Comparison of ENCODE assay signal across 10 mouse cellular contexts in genomic region chr1:176827365-176827764, GRCm38 (mm10). TPM values are rescaled to one million over a fixed set of nuclear protein-coding genes. Genes with fewer than 3 reads are reported as not detected.
DNase-seq lines count a peak whose midpoint lies in the region; ATAC-seq and TF ChIP-seq lines count a peak whose summit lies in the region.
"Had no signal": no experiment of that assay in that cellular context is flagged by ENCODE, and none has a peak within 500 bp of the region (broad histone marks: within the 10 kb centered on the region; RNA-seq: fewer than 3 reads in every experiment).

No protein-coding gene starts in this region.

- no peak overlapping the region for H3K27ac ChIP-seq in heart, embryonic 12.5 days (ENCODE audit: poor library complexity, severe bottlenecking)
- no peak overlapping the region for H3K27ac ChIP-seq in kidney, embryonic 16.5 days (ENCODE audit: low read length)
- H3K27ac ChIP-seq in hindbrain, embryonic 14.5 days, result no peak overlapping the region
- H3K27ac ChIP-seq: embryonic facial prominence, embryonic 15.5 days; hindbrain, embryonic 15.5 days had no signal

- H3K9me3 ChIP-seq in heart, embryonic 12.5 days (replicated peaks), result no peaks in the 10 kb centered on the region
- no peaks in the 10 kb centered on the region for H3K9me3 ChIP-seq in kidney, embryonic 16.5 days (ENCODE audit: low read length)
- no peaks in the 10 kb centered on the region for H3K9me3 ChIP-seq in hindbrain, embryonic 14.5 days (ENCODE audit: control insufficient read depth, low read length)
- H3K9me3 ChIP-seq: embryonic facial prominence, embryonic 15.5 days; hindbrain, embryonic 15.5 days had no signal

- TF ChIP-seq CTCF in lung, adult 2 months (IDR thresholded peaks at IDR 0.05; ENCODE audit: insufficient read depth, low read length), result no peak

- no peak overlapping the region for H3K4me3 ChIP-seq in lung, adult 2 months (replicated peaks; ENCODE audit: extremely low read depth, low read depth, low read length)
- H3K4me3 ChIP-seq in heart, embryonic 12.5 days, result no peak overlapping the region
- H3K4me3 ChIP-seq in kidney, embryonic 16.5 days (ENCODE audit: low read length), result no peak overlapping the region
- H3K4me3 ChIP-seq in hindbrain, embryonic 14.5 days (replicated peaks; ENCODE audit: low read length), result no peak overlapping the region
- H3K4me3 ChIP-seq: embryonic facial prominence, embryonic 15.5 days; hindbrain, embryonic 15.5 days had no signal

- H3K4me1 ChIP-seq in lung, adult 2 months (ENCODE audit: control insufficient read depth, insufficient read depth, low read length), result peaks cover 10% of the 10 kb centered on the region
- peaks cover 39% of the 10 kb centered on the region for H3K4me1 ChIP-seq in heart, embryonic 12.5 days (replicated peaks)
- no peaks in the 10 kb centered on the region for H3K4me1 ChIP-seq in kidney, embryonic 16.5 days (ENCODE audit: insufficient read depth, low read length)
- no peaks in the 10 kb centered on the region for H3K4me1 ChIP-seq in hindbrain, embryonic 14.5 days (replicated peaks; ENCODE audit: control insufficient read depth, insufficient read depth, low read length)
- H3K4me1 ChIP-seq: embryonic facial prominence, embryonic 15.5 days; hindbrain, embryonic 15.5 days had no signal

- H3K9ac ChIP-seq in heart, embryonic 12.5 days, result no peak overlapping the region
- no peak overlapping the region for H3K9ac ChIP-seq in kidney, embryonic 16.5 days (replicated peaks; ENCODE audit: low read length)
- H3K9ac ChIP-seq in hindbrain, embryonic 14.5 days, result no peak overlapping the region
- H3K9ac ChIP-seq: embryonic facial prominence, embryonic 15.5 days; hindbrain, embryonic 15.5 days had no signal

- no peaks in the 10 kb centered on the region for H3K36me3 ChIP-seq in heart, embryonic 12.5 days
- no peaks in the 10 kb centered on the region for H3K36me3 ChIP-seq in kidney, embryonic 16.5 days (ENCODE audit: insufficient read depth, low read length)
- no peaks in the 10 kb centered on the region for H3K36me3 ChIP-seq in hindbrain, embryonic 14.5 days (replicated peaks; ENCODE audit: control insufficient read depth, insufficient read depth)
- H3K36me3 ChIP-seq: embryonic facial prominence, embryonic 15.5 days; hindbrain, embryonic 15.5 days had no signal

- H3K4me2 ChIP-seq in heart, embryonic 12.5 days, result no peak overlapping the region
- no peak overlapping the region for H3K4me2 ChIP-seq in kidney, embryonic 16.5 days (replicated peaks; ENCODE audit: low read depth, low read length)
- H3K4me2 ChIP-seq in hindbrain, embryonic 14.5 days (replicated peaks), result no peak overlapping the region
- H3K4me2 ChIP-seq: embryonic facial prominence, embryonic 15.5 days; hindbrain, embryonic 15.5 days had no signal

- WGBS in lung, adult 2 months, result 75% methylated on average over 4 of the region's 4 CpGs
- WGBS in heart, embryonic 12.5 days, result 58% methylated on average over 4 of the region's 4 CpGs
- 75% methylated on average over 4 of the region's 4 CpGs for WGBS in kidney, embryonic 16.5 days
- WGBS in hindbrain, embryonic 14.5 days, result 78% methylated on average over 4 of the region's 4 CpGs

- DNase-seq in lung, adult 18-20 months, result peak; percentile 61 to 65
- DNase-seq in lung, adult 2 months, result no peak
- peak; percentile 50 to 72 for DNase-seq in adrenal gland, adult 18-20 months (ENCODE audit: low spot score in 2 of 2)
- DNase-seq in hindbrain, embryonic 14.5 days (ENCODE audit: low spot score), result no peak

- H3K27me3 ChIP-seq in heart, embryonic 12.5 days (replicated peaks), result no peaks in the 10 kb centered on the region
- H3K27me3 ChIP-seq in kidney, embryonic 16.5 days (ENCODE audit: insufficient read depth, low read length), result no peaks in the 10 kb centered on the region
- no peaks in the 10 kb centered on the region for H3K27me3 ChIP-seq in hindbrain, embryonic 14.5 days (ENCODE audit: control insufficient read depth, insufficient read depth, low read length)
- H3K27me3 ChIP-seq: embryonic facial prominence, embryonic 15.5 days; hindbrain, embryonic 15.5 days had no signal

- no peak for TF ChIP-seq POLR2A in lung, adult 2 months (IDR thresholded peaks at IDR 0.05; ENCODE audit: borderline replicate concordance, extremely low read depth, low read depth, low read length)

- peak; percentile 77 for ATAC-seq in heart, embryonic 12.5 days (ENCODE audit: insufficient number of reproducible peaks, low FRiP score)
- peak; percentile 88 for ATAC-seq in monocyte, adult 5-6 weeks (replicated peaks; ENCODE audit: insufficient number of reproducible peaks, low FRiP score, low TSS enrichment, poor library complexity, severe bottlenecking)
- no peak for ATAC-seq in kidney, embryonic 16.5 days (ENCODE audit: low FRiP score, low TSS enrichment)
- ATAC-seq in cerebellum, adult (ENCODE audit: insufficient number of reproducible peaks, low FRiP score, low TSS enrichment), result no peak
- ATAC-seq in hindbrain, embryonic 14.5 days (ENCODE audit: low FRiP score), result no peak

RNA-seq across cellular contexts. Expression of gene Sdccag8, which starts 12.9 kb away (rescaled TPM):
- polyA plus RNA-seq in lung, adult 2 months (2012; rRNA removed), result 3.2 and 3.9 TPM in 2 replicates
- 1 to 10 TPM; 8.4 to 8.8 TPM for total RNA-seq in adrenal gland, adult 18-20 months (2021)
- 9.0 and 10.0 TPM in 2 replicates for polyA plus RNA-seq in heart, embryonic 12.5 days (2016; fragmentation: Nextera tagmentation; extraction: Ambion mirVana)
- 63.4 to 86.0 TPM (median 78.7 TPM) in 3 replicates for total RNA-seq in monocyte, adult 5-6 weeks (2017)
- polyA plus RNA-seq in kidney, embryonic 16.5 days (2015; fragmentation: Nextera tagmentation; extraction: Ambion mirVana), result 20.1 and 20.9 TPM in 2 replicates
- polyA plus RNA-seq in hindbrain, embryonic 14.5 days (2014; fragmentation: Nextera tagmentation; extraction: Ambion mirVana), result 22.5 and 25.2 TPM in 2 replicates

RNA-seq across cellular contexts. Expression of gene Cep170, which starts 13.5 kb away (rescaled TPM):
- polyA plus RNA-seq in lung, adult 2 months (2012; rRNA removed), result 6.4 and 11.6 TPM in 2 replicates
- total RNA-seq in adrenal gland, adult 18-20 months (2021), result 10 to 100 TPM; 27.1 to 29.2 TPM
- polyA plus RNA-seq in heart, embryonic 12.5 days (2016; fragmentation: Nextera tagmentation; extraction: Ambion mirVana), result 29.6 and 33.1 TPM in 2 replicates
- 80.3 to 121 TPM (median 107 TPM) in 3 replicates for total RNA-seq in monocyte, adult 5-6 weeks (2017)
- polyA plus RNA-seq in kidney, embryonic 16.5 days (2015; fragmentation: Nextera tagmentation; extraction: Ambion mirVana), result 14.6 and 17.5 TPM in 2 replicates
- polyA plus RNA-seq in hindbrain, embryonic 14.5 days (2014; fragmentation: Nextera tagmentation; extraction: Ambion mirVana), result 135 and 136 TPM in 2 replicates

Comparison
In these comparisons a context has a peak if more than half of its experiments do, and no peak if none do; other contexts are left out.
1. DNase-seq: peak in lung, adult 18-20 months (2 of 2) and adrenal gland, adult 18-20 months (2 of 2); none in lung, adult 2 months (single experiment) and hindbrain, embryonic 14.5 days (single experiment).
2. ATAC-seq: peak in heart, embryonic 12.5 days (single experiment) and monocyte, adult 5-6 weeks (single experiment); none in kidney, embryonic 16.5 days (single experiment), cerebellum, adult (single experiment) and hindbrain, embryonic 14.5 days (single experiment).